Comparison of ENCODE assay signal across 8 mouse cellular contexts in genomic region chr10:117688204-117689151, GRCm38 (mm10). TPM values are rescaled to one million over a fixed set of nuclear protein-coding genes. Genes with fewer than 3 reads are reported as not detected.
DNase-seq lines count a peak whose midpoint lies in the region; ATAC-seq and TF ChIP-seq lines count a peak whose summit lies in the region.

No protein-coding gene starts in this region.

- 86% methylated on average over 13 of the region's 13 CpGs for WGBS in intestine, embryonic 14.5 days

- H3K4me3 ChIP-seq in intestine, embryonic 14.5 days (ENCODE audit: low read depth, low read length): no peak overlapping the region

- H3K9me3 ChIP-seq in intestine, embryonic 14.5 days (ENCODE audit: control insufficient read depth, low read length): no peaks in the 10 kb centered on the region

- H3K4me2 ChIP-seq in intestine, embryonic 14.5 days (ENCODE audit: low read length): no peak overlapping the region

- H3K36me3 ChIP-seq in intestine, embryonic 14.5 days (ENCODE audit: control insufficient read depth, insufficient read depth, low read length): peaks cover 57% of the 10 kb centered on the region

- H3K4me1 ChIP-seq in intestine, embryonic 14.5 days (replicated peaks; ENCODE audit: control insufficient read depth, insufficient read depth, low read length): no peaks in the 10 kb centered on the region

- H3K27ac ChIP-seq in intestine, embryonic 14.5 days (ENCODE audit: low read depth): no peak overlapping the region

- peak; percentile 42; the same call in 1 of the 2 replicates for TF ChIP-seq CTCF in brain, embryonic 14.5 days (IDR thresholded peaks at IDR 0.05; ENCODE audit: borderline replicate concordance, extremely low read depth, insufficient read depth, insufficient read length)

- H3K27me3 ChIP-seq in intestine, embryonic 14.5 days (replicated peaks; ENCODE audit: control insufficient read depth, insufficient read depth, low read length): no peaks in the 10 kb centered on the region

- H3K9ac ChIP-seq in intestine, embryonic 14.5 days (ENCODE audit: low read length): no peak overlapping the region

- peak; percentile 72 for ATAC-seq in intestine, embryonic 14.5 days (replicated peaks; ENCODE audit: low FRiP score, low TSS enrichment, low read depth)

- peak; percentile 27 for DNase-seq in thymus, postnatal 14 days
- DNase-seq in thymus, adult 18-20 months: no peak
- DNase-seq in brain, embryonic 14.5 days (ENCODE audit: low read depth): peak; percentile 31
- DNase-seq in intestine, embryonic 14.5 days (ENCODE audit: low spot score): no peak
- DNase-seq in lung, postnatal 10 days: peak; percentile 45
- no peak for DNase-seq in urinary bladder, postnatal 14 days (ENCODE audit: low spot score)
- DNase-seq in left cerebral cortex, adult 8-10 months (ENCODE audit: low spot score in 2 of 2): no peak
- DNase-seq in thymus, postnatal 10 days (ENCODE audit: low spot score in 2 of 2): no peak

- no peak for TF ChIP-seq POLR2A in brain, embryonic 14.5 days (IDR thresholded peaks at IDR 0.05; ENCODE audit: borderline replicate concordance, extremely low read depth, insufficient read depth, insufficient read length, poor library complexity, severe bottlenecking)

RNA-seq across cellular contexts. Expression of gene Mdm2, which starts 22.1 kb away (rescaled TPM):
- polyA plus RNA-seq in brain, embryonic 14.5 days (2012; rRNA removed): 61.4 and 70.6 TPM in 2 replicates
- polyA plus RNA-seq in intestine, embryonic 14.5 days (2014; fragmentation: Nextera tagmentation; extraction: Ambion mirVana): 39.7 and 46.7 TPM in 2 replicates
- 10 to 100 TPM; 44.9 to 54.3 (median 51.9) TPM for total RNA-seq in left cerebral cortex, adult 8-10 months (2022)

RNA-seq across cellular contexts. Expression of gene Slc35e3, which starts 57.7 kb away (rescaled TPM):
- polyA plus RNA-seq in brain, embryonic 14.5 days (2012; rRNA removed): 31.8 and 35.5 TPM in 2 replicates
- 10.8 and 12.6 TPM in 2 replicates for polyA plus RNA-seq in intestine, embryonic 14.5 days (2014; fragmentation: Nextera tagmentation; extraction: Ambion mirVana)
- 10 to 100 TPM; 29.2 to 31.7 (median 30.3) TPM for total RNA-seq in left cerebral cortex, adult 8-10 months (2022)

RNA-seq across cellular contexts. Expression of gene Cpm, which starts 59.2 kb away (rescaled TPM):
- 3.4 and 3.7 TPM in 2 replicates for polyA plus RNA-seq in brain, embryonic 14.5 days (2012; rRNA removed)
- polyA plus RNA-seq in intestine, embryonic 14.5 days (2014; fragmentation: Nextera tagmentation; extraction: Ambion mirVana): 66.6 and 85.8 TPM in 2 replicates
- 1 to 10 TPM; 7.6 to 8.4 (median 8.1) TPM for total RNA-seq in left cerebral cortex, adult 8-10 months (2022)

Comparison
In these comparisons a context has a peak if more than half of its experiments do, and no peak if none do; other contexts are left out.
1. DNase-seq: peak in thymus, postnatal 14 days (single experiment), brain, embryonic 14.5 days (single experiment) and lung, postnatal 10 days (single experiment); none in thymus, adult 18-20 months (0 of 2), intestine, embryonic 14.5 days (single experiment), urinary bladder, postnatal 14 days (single experiment), left cerebral cortex, adult 8-10 months (0 of 2) and thymus, postnatal 10 days (0 of 2).
2. RNA of gene Cpm, which starts 59.2 kb away (polyA plus RNA-seq): 66.6 to 85.8 TPM in intestine, embryonic 14.5 days; 3.4 to 3.7 TPM in brain, embryonic 14.5 days; every median in the first group is over 10 times any median in the second.